Mouse (Mus musculus) limb, embryonic 14.5 days (tissue): ENCODE measurements around the gene Trim26. TPM values are rescaled to one million over a fixed set of nuclear protein-coding genes. Genes with fewer than 3 reads are reported as not detected.

Source experiments
- ATAC-seq: fragments of 200-750 bp; cut with Nextera tagmentation; 2 replicates; pipeline ENCODE4 v1.8.0; 2017; ENCODE audit warnings: low read depth, moderate number of reproducible peaks, moderate TSS enrichment; ENCODE audit not compliant: low FRiP score
- DNase-seq: peaks from one replicate; pipeline ENCODE4 v3.0.0-alpha.2; 2015; ENCODE audit warnings: low spot score
- H3K27ac ChIP-seq: fragments of 300-500 bp; sonication (generic); replicated peaks from 2 replicates; pipeline ENCODE4 v1.5.1; 2014; ENCODE audit warnings: low read depth, mild to moderate bottlenecking, low read length, moderate library complexity, mixed read lengths
- H3K27me3 ChIP-seq: fragments of 300-500 bp; sonication (generic); 2 replicates; pipeline ENCODE4 v1.6.1; 2014; ENCODE audit warnings: low read length, mixed read lengths; ENCODE audit not compliant: control insufficient read depth, insufficient read depth
- H3K36me3 ChIP-seq: fragments of 300-500 bp; sonication (generic); 2 replicates; pipeline ENCODE4 v1.6.1; 2014; ENCODE audit warnings: mild to moderate bottlenecking, low read length, moderate library complexity, mixed read lengths; ENCODE audit not compliant: control insufficient read depth, insufficient read depth
- H3K4me1 ChIP-seq: fragments of 300-500 bp; sonication (generic); 2 replicates; pipeline ENCODE4 v1.6.1; 2014; ENCODE audit warnings: antibody characterized with exemption, low read length, mixed read lengths; ENCODE audit not compliant: control insufficient read depth, insufficient read depth
- H3K4me2 ChIP-seq: fragments of 300-500 bp; sonication (generic); replicated peaks from 2 replicates; pipeline ENCODE4 v1.6.1; 2014; ENCODE audit warnings: low read depth, mild to moderate bottlenecking, low read length, moderate library complexity; ENCODE audit not compliant: severe bottlenecking
- H3K4me3 ChIP-seq: fragments of 300-500 bp; sonication (generic); replicated peaks from 2 replicates; pipeline ENCODE4 v1.5.1; 2014; ENCODE audit warnings: low read length
- H3K9ac ChIP-seq: fragments of 300-500 bp; sonication (generic); 2 replicates; pipeline ENCODE4 v1.6.1; 2014; ENCODE audit warnings: mild to moderate bottlenecking, low read depth, low read length, moderate library complexity; ENCODE audit not compliant: severe bottlenecking
- H3K9me3 ChIP-seq: fragments of 300-500 bp; sonication (generic); 2 replicates; pipeline ENCODE4 v1.6.1; 2016; ENCODE audit warnings: low read length; ENCODE audit not compliant: control insufficient read depth
- POLR2A ChIP-seq: fragments of 200-500 bp; IDR thresholded peaks from 2 replicates; pipeline ENCODE4 v1.8.0; 2012; ENCODE audit warnings: inconsistent platforms, mild to moderate bottlenecking, moderate library complexity, borderline replicate concordance; ENCODE audit not compliant: insufficient read depth, insufficient read length; ENCODE audit errors: extremely low read depth
- WGBS: fragments of 180-500 bp; shearing (Covaris S2); extraction: QIAGEN DNeasy Blood & Tissue Kit; methylation state at CpG from one replicate; pipeline ENCODE4 v1.1.7; 2014; 5-methylcytosine and 5-hydroxymethylcytosine counted together
- polyA plus RNA-seq, 2 experiments: library from polyadenylated mRNA; depleted of rRNA in 1 of 2; stranded (reverse) in 1 of 2; unstranded in 1 of 2; fragments of >200 nt; fragmentation: Nextera tagmentation in 1 of 2; extraction: Ambion mirVana in 1 of 2; gene quantifications; 2 replicates each; pipeline versions ENCODE4 v1.2.1 to v1.2.3; 2012 to 2014

Gene Trim26
- polyA plus RNA-seq, 2 experiments, result 33.9 to 43.5 TPM

- H3K27me3 ChIP-seq, result no peaks in the 10 kb centered on the region
- no peak overlapping the region for H3K4me3 ChIP-seq
- H3K4me1 ChIP-seq, result no peaks in the 10 kb centered on the region
- no peak overlapping the region for H3K4me2 ChIP-seq
- 67% methylated on average over 5 of the region's 5 CpGs for WGBS
- no peak for DNase-seq
- H3K36me3 ChIP-seq, result no peaks in the 10 kb centered on the region
- no peak overlapping the region for H3K9ac ChIP-seq
- no peak for ATAC-seq
- no peak for TF ChIP-seq POLR2A
- H3K27ac ChIP-seq, result no peak overlapping the region
- no peaks in the 10 kb centered on the region for H3K9me3 ChIP-seq
Measured at GRCm38 (mm10) chr17:36893387-36893786, 56.5 kb downstream of the Trim26 start.

DNA sequence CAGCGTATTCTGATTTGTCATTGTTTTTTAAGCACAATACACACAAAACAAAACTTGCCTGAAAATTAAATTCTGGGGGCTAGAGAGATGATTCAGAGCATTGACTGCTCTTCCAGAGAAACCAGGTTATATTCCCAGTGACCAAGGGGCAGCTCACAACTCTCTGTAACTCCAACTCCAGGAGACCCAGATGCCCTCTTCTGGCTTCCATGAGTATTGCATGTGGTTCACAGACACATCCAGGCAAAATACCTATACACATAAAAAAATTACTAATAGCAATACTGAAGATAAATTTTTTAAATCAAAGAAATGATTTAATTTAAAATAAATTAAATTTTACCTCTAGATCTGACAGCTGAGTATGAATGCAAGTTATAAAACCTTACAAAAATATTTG lies 59.6 kb downstream of the Trim26 start:
- no peak overlapping the region for H3K4me2 ChIP-seq
- ATAC-seq (no peak), DNase-seq (peak; percentile 29)
- H3K4me3 ChIP-seq, result no peak overlapping the region
- no peak overlapping the region for H3K27ac ChIP-seq
- TF ChIP-seq POLR2A, result no peak
- H3K27me3 ChIP-seq, result no peaks in the 10 kb centered on the region
- H3K9ac ChIP-seq, result no peak overlapping the region
- no peaks in the 10 kb centered on the region for H3K36me3 ChIP-seq
- H3K9me3 ChIP-seq, result no peaks in the 10 kb centered on the region
- no peaks in the 10 kb centered on the region for H3K4me1 ChIP-seq
- 91% methylated on average over 1 of the region's 1 CpGs for WGBS

DNA sequence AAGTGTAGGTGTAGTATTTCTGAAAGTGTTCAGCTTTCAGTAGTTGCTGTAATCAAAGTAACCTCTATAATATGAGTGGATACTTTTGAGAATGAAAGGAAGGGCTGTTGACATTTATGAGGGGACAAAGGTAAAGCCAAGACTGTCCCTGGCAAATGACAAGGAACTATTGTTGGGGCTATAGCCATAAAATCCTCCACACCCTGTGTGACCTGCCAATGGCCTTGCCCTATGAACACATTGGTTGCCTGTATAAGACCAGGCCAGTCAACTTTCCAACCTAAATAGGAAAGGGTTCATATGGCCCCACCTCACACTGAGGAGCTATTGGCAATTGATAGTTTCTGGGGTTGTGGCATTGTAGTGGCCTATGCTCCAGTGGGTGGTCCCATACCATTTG lies 60.1 kb downstream of the Trim26 start:
- TF ChIP-seq POLR2A, result no peak
- ATAC-seq, result no peak
- no peaks in the 10 kb centered on the region for H3K9me3 ChIP-seq
- no peaks in the 10 kb centered on the region for H3K36me3 ChIP-seq
- no peaks in the 10 kb centered on the region for H3K4me1 ChIP-seq
- H3K27me3 ChIP-seq, result no peaks in the 10 kb centered on the region
- no peak for DNase-seq
- no peak overlapping the region for H3K9ac ChIP-seq
- H3K4me3 ChIP-seq, result no peak overlapping the region
- no peak overlapping the region for H3K27ac ChIP-seq
- H3K4me2 ChIP-seq, result no peak overlapping the region

DNA sequence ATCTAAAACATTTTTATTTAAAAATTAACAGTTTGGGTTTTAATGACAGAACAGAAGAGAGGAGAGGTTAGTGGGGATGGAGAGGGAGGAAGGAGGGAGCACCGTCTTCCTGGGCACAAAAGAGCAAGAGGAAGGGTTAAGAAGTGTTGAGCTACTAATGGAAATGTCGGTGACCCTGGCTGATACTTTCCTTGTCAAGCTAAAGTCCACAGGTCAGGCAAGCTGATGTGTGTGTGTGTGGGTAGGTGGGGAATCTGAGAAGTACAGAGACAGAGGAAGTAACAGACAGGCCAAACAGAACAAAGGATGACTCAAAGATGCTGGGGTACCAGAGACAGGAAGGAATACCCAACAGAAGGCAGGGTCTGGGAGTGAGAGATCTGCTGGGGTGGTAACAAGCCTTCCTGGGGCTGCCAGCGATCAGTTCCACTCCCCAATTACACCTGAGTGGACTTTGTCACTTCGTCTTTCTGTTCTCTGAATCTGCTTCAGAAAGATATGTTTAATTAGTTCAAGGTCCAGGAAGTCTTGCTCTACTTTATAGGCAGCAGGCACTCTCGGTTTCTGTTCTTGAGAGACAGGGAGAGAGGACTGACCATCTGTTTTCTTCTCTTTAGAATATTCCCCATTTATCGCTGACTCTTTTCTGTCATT lies 60.7 kb downstream of the Trim26 start, which contains the start of gene Trim31:
Gene Trim31, plus strand, starts transcription at position 567 of the 654 bp plus-strand sequence.
- no peak within 1 kb of the TSS for H3K4me3 ChIP-seq
- no peak for TF ChIP-seq POLR2A
- H3K4me1 ChIP-seq, result no peaks in the 10 kb centered on the region
- no peak within 1 kb of the TSS for H3K27ac ChIP-seq
- H3K36me3 ChIP-seq, result no peaks in the 10 kb centered on the region
- ATAC-seq (no peak), DNase-seq (no peak)
- H3K9ac ChIP-seq, result no peak within 1 kb of the TSS
- H3K4me2 ChIP-seq, result no peak within 1 kb of the TSS
- no peaks in the 10 kb centered on the region for H3K27me3 ChIP-seq
- no peaks in the 10 kb centered on the region for H3K9me3 ChIP-seq
- 61% methylated on average over 6 of the region's 6 CpGs for WGBS

DNA sequence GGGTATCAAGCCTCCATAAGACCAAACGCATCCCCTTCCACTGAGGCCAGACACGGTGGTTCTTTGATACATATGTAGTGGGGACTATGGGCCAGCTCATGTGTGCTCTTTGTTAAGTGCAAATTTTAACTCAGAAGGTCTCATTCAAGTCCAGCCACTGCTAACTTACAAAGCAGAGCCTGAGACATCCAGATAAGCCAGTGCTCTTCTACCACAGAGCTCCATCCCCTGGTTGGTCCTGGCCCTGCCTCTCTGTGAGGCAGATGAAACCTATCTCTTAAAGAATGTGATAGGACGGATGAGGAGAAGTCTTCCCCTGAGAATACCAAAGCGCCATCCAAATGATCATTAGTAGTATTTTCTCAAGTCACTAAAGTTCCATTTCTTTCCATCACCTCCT lies 62.4 kb downstream of the Trim26 start:
- Histone ChIP-seq H3K9me3 (no peaks in the 10 kb centered on the region), H3K4me1 (no peaks in the 10 kb centered on the region), H3K27ac (no peak overlapping the region), H3K4me2 (no peak overlapping the region), H3K27me3 (no peaks in the 10 kb centered on the region), H3K4me3 (no peak overlapping the region), H3K36me3 (no peaks in the 10 kb centered on the region), H3K9ac (no peak overlapping the region)
- no peak for TF ChIP-seq POLR2A
- ATAC-seq (no peak), DNase-seq (no peak)
- 85% methylated on average over 4 of the region's 4 CpGs for WGBS
